Mouse (Mus musculus) lung, postnatal 0 days (tissue): ENCODE results near the gene Asic2. TPM values are rescaled to one million over a fixed set of nuclear protein-coding genes. Genes with fewer than 3 reads are reported as not detected.

Experiments
- ATAC-seq: fragments of 200-750 bp; cut with Nextera tagmentation; 2 replicates; pipeline ENCODE4 v1.8.0; 2017; ENCODE audit warnings: moderate library complexity
- DNase-seq: peaks from one replicate; pipeline ENCODE4 v3.0.0-alpha.2; 2016; ENCODE audit warnings: low spot score
- H3K27ac ChIP-seq: fragments of 300-500 bp; sonication (generic); 2 replicates; pipeline ENCODE4 v1.5.1; 2014; ENCODE audit warnings: antibody characterized with exemption, mild to moderate bottlenecking, low read length, mixed read lengths
- H3K27me3 ChIP-seq: fragments of 300-500 bp; sonication (generic); replicated peaks from 2 replicates; pipeline ENCODE4 v1.6.1; 2014; ENCODE audit warnings: low read length, mixed read lengths; ENCODE audit not compliant: insufficient read depth
- H3K36me3 ChIP-seq: fragments of 300-500 bp; sonication (generic); 2 replicates; pipeline ENCODE4 v1.6.1; 2014; ENCODE audit warnings: low read length, mixed read lengths; ENCODE audit not compliant: insufficient read depth
- H3K4me1 ChIP-seq: fragments of 300-500 bp; sonication (generic); 2 replicates; pipeline ENCODE4 v1.6.1; 2014; ENCODE audit warnings: antibody characterized with exemption, low read depth, low read length, mixed read lengths; ENCODE audit not compliant: insufficient read depth
- H3K4me2 ChIP-seq: fragments of 300-500 bp; sonication (generic); replicated peaks from 2 replicates; pipeline ENCODE4 v1.6.1; 2014; ENCODE audit warnings: low read depth, mild to moderate bottlenecking, low read length, moderate library complexity, mixed read lengths
- H3K4me3 ChIP-seq: fragments of 300-500 bp; sonication (generic); 2 replicates; pipeline ENCODE4 v1.5.1; 2014; ENCODE audit warnings: low read depth, low read length
- H3K9ac ChIP-seq: fragments of 300-500 bp; sonication (generic); replicated peaks from 2 replicates; pipeline ENCODE4 v1.6.1; 2014; ENCODE audit warnings: low read depth, mild to moderate bottlenecking
- H3K9me3 ChIP-seq: fragments of 300-500 bp; sonication (generic); 2 replicates; pipeline ENCODE4 v1.6.1; 2016; ENCODE audit warnings: low read length, mixed read lengths
- CTCF ChIP-seq: IDR thresholded peaks from 2 replicates; pipeline ENCODE4 v1.5.1; 2016; ENCODE audit warnings: antibody characterized with exemption, mild to moderate bottlenecking
- EP300 ChIP-seq: IDR thresholded peaks from 2 replicates; pipeline ENCODE4 v1.6.1; 2016; ENCODE audit warnings: antibody characterized with exemption, mild to moderate bottlenecking, control low read depth
- WGBS: fragments of 180-500 bp; shearing (Covaris S2); extraction: QIAGEN DNeasy Blood & Tissue Kit; methylation state at CpG from one replicate; pipeline ENCODE4 v1.1.7; 2014; 5-methylcytosine and 5-hydroxymethylcytosine counted together
- polyA plus RNA-seq: library from polyadenylated mRNA; unstranded; fragments of >200 nt; fragmentation: Nextera tagmentation; extraction: Ambion mirVana; gene quantifications from 2 replicates; pipeline ENCODE4 v1.2.1, GENCODE M21; 2015

Asic2 gene
- polyA plus RNA-seq, 1 experiment from 2014 or later: 0.06 TPM

GRCm38 (mm10) chr11:80886365-80886764 is 1081.9 kb downstream of the Asic2 start:
- DNase-seq (no peak), ATAC-seq (no peak)
- Histone ChIP-seq H3K27me3 (no peaks in the 10 kb centered on the region), H3K4me3 (no peak overlapping the region), H3K9ac (no peak overlapping the region), H3K4me1 (no peaks in the 10 kb centered on the region), H3K9me3 (no peaks in the 10 kb centered on the region), H3K36me3 (no peaks in the 10 kb centered on the region), H3K4me2 (no peak overlapping the region), H3K27ac (no peak overlapping the region)
- TF ChIP-seq EP300 (no peak), CTCF (no peak)
- 78% methylated on average over 7 of the region's 7 CpGs for WGBS

GRCm38 (mm10) chr11:80884521-80885231 is 1083.6 kb downstream of the Asic2 start:
- WGBS: 64% methylated on average over 6 of the region's 6 CpGs
- H3K9me3 ChIP-seq: no peaks in the 10 kb centered on the region
- H3K4me3 ChIP-seq: no peak overlapping the region
- H3K4me1 ChIP-seq: no peaks in the 10 kb centered on the region
- TF ChIP-seq CTCF: no peak
- TF ChIP-seq EP300: no peak
- H3K27me3 ChIP-seq: no peaks in the 10 kb centered on the region
- no peak for DNase-seq
- no peak overlapping the region for H3K4me2 ChIP-seq
- no peak overlapping the region for H3K27ac ChIP-seq
- no peak overlapping the region for H3K9ac ChIP-seq
- ATAC-seq: no peak
- H3K36me3 ChIP-seq: no peaks in the 10 kb centered on the region

- Histone ChIP-seq H3K4me3 (no peak overlapping the region), H3K36me3 (no peaks in the 10 kb centered on the region), H3K9me3 (no peaks in the 10 kb centered on the region), H3K4me1 (no peaks in the 10 kb centered on the region), H3K4me2 (no peak overlapping the region), H3K27ac (no peak overlapping the region), H3K9ac (no peak overlapping the region), H3K27me3 (no peaks in the 10 kb centered on the region)
- 75% methylated on average over 7 of the region's 7 CpGs for WGBS
- DNase-seq: no peak
- ATAC-seq: no peak
- no peak for TF ChIP-seq CTCF
- TF ChIP-seq EP300: no peak
Observed at GRCm38 (mm10) chr11:80882229-80882810, 1085.9 kb downstream of the Asic2 start.

- DNase-seq: no peak
- Histone ChIP-seq H3K36me3 (no peaks in the 10 kb centered on the region), H3K4me3 (no peak overlapping the region), H3K4me1 (no peaks in the 10 kb centered on the region), H3K27ac (no peak overlapping the region), H3K9ac (no peak overlapping the region), H3K27me3 (no peaks in the 10 kb centered on the region), H3K9me3 (no peaks in the 10 kb centered on the region), H3K4me2 (no peak overlapping the region)
- TF ChIP-seq CTCF (no peak), EP300 (no peak)
- WGBS: 55% methylated on average over 2 of the region's 2 CpGs
- no peak for ATAC-seq
Observed at GRCm38 (mm10) chr11:80878026-80878425, 1090.2 kb downstream of the Asic2 start.

- no peak overlapping the region for H3K9ac ChIP-seq
- H3K36me3 ChIP-seq: no peaks in the 10 kb centered on the region
- ATAC-seq (peak; percentile 48), DNase-seq (peak; percentile 65)
- H3K4me2 ChIP-seq: no peak overlapping the region
- no peaks in the 10 kb centered on the region for H3K9me3 ChIP-seq
- H3K27ac ChIP-seq: no peak overlapping the region
- no peaks in the 10 kb centered on the region for H3K27me3 ChIP-seq
- TF ChIP-seq EP300: no peak
- no peak for TF ChIP-seq CTCF
- WGBS: 44% methylated on average over 11 of the region's 11 CpGs
- H3K4me3 ChIP-seq: no peak overlapping the region
- H3K4me1 ChIP-seq: no peaks in the 10 kb centered on the region
Observed at GRCm38 (mm10) chr11:80877131-80877651, 1091.1 kb downstream of the Asic2 start.

- H3K9me3 ChIP-seq: no peaks in the 10 kb centered on the region
- TF ChIP-seq CTCF (peak; percentile 87), EP300 (no peak)
- no peaks in the 10 kb centered on the region for H3K36me3 ChIP-seq
- ATAC-seq (peak; percentile 23; the same call in 1 of the 2 replicates), DNase-seq (peak; percentile 51)
- H3K9ac ChIP-seq: no peak overlapping the region
- H3K27ac ChIP-seq: no peak overlapping the region
- no peaks in the 10 kb centered on the region for H3K4me1 ChIP-seq
- H3K4me2 ChIP-seq: no peak overlapping the region
- H3K4me3 ChIP-seq: no peak overlapping the region
- 55% methylated on average over 17 of the region's 17 CpGs for WGBS
- no peaks in the 10 kb centered on the region for H3K27me3 ChIP-seq
Observed at GRCm38 (mm10) chr11:80872509-80873474, 1095.5 kb downstream of the Asic2 start.
